Mouse (Mus musculus) brain, embryonic 18.5 days (tissue): ENCODE measurements at regions not wholly inside any gene's neighbourhood (a gene's known extent, or its start where the extent isn't known, plus 50 kb on each side); places are given as distances from the start of the nearest gene placed in this dataset.
A peak's percentile ranks its signal among the peaks of the same experiment; 100 is the strongest.

Experiments
- DNase-seq: peaks from one replicate; pipeline ENCODE4 v3.0.0-alpha.2; 2012; ENCODE audit warnings: low read depth, low spot score

DNA sequence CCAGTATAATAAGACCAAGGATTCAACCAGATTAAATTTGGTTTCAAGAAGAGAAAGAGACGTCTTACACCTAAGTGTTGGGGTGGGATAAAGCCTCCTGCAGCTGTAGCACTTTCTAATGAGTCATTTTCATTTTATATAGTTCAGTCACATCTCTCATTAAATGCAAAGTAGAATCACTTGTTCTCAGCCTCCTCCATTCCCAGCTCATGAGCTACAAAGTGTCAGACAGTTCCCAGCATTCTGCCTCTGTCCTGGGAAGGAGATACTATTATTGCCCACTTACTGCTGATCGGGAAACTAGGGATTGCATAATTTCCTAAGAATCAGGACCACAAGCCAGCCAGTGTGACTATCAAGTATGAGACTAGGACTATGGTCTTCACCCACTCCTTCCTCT lies 158.9 kb downstream of the Tph2 start:
- no peak for DNase-seq

DNA sequence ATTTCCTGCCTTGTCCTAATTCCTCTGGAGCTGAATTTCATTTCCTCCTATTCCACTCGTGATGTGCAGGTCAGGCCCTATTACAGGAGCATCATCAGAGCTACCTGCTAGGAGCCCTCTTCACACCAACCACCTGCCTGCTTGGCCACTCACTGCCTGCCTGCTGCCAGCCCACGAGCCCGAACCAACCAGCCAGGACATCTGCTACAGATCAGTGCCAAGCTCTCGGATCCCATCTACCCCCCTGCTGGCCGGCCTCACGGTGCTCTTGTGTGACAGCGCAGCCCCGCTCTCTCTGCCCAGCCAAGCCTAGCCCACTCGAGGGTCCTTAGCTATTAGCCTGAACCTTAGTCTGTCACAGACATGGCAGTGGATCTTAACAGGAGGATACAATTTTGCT lies 165.4 kb downstream of the Tph2 start:
- DNase-seq: no peak

DNA sequence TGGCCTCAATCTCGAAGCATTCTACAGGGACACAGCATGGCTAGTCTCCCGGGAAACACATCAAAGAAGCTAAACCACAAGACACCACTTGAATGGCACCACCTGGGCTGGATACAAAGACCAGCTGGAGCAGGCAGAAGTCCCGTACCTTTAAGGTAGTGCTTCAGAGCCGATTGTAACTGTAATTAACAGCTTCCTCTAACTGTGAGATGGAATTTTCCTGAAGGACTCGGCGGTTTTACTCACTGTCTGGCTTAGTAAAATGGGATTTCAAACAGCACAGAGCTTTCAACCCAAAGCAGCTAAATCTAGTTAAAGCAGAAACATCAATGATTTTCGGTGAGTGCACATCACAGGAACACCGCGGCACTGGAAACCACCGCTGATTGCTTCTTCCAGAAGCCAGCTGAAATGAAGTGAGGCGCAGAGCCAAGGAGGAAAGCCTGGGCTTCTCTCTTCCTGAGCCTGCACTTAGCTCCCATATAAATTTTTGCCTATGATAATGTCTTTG lies 171.3 kb downstream of the Tph2 start:
- peak; percentile 28 for DNase-seq

DNA sequence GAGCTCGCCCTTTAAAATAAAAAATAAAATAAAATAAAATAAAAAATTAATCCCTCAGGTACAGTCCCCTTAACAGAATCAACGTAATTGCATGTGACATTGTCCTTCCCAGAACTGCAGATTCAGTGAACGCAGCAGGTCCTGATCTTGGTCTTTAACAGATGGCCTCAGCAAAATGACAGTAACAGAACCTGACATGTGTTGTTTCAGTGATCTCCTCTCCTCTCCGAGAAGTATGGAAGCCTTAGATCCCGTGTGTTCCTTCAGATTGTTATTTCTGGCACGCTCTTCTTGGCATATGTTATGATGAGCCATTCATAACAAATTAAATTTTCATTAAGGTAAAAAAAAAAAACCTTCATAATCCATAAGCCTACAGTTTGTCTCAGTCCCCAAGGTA lies 171.9 kb downstream of the Tph2 start:
- DNase-seq: no peak

DNA sequence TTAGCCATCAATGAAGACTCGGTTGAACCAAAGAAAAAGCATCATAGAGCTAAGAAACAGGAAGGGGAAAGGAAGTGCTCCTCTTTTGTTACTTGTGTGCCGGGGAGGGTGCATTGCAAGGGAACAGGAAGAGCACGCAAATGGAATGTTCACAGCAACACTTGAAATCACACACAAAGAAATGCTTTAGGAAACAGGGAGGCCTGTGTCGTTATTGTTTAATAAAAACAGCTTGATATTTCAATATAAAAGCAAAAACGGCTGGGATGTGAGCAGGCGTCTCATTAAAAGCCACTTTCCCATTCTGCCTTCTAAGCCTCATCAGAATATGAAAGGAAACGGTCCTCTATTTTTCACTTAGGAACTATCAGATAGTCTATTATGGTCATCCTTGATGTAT lies 172.5 kb downstream of the Tph2 start:
- no peak for DNase-seq

DNA sequence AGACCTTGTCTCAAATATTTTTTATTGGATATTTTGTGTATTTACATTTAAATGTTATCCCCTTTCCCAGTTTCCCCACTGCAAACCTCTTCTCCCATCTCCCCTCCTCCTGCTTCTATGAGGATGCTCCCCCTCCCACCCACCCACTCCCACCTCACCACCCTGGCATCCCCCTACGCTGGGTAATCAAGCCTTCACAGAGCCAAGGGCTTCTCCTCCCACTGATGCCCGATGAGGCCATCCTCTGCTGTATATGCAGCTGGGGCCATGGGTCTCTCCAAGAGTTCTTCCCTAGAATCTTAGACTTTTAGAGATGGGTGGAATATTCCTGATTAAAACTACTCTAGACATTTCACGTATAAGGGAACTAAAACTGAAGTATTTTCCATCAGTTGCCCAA lies 172.9 kb downstream of the Tph2 start:
- DNase-seq: no peak

DNA sequence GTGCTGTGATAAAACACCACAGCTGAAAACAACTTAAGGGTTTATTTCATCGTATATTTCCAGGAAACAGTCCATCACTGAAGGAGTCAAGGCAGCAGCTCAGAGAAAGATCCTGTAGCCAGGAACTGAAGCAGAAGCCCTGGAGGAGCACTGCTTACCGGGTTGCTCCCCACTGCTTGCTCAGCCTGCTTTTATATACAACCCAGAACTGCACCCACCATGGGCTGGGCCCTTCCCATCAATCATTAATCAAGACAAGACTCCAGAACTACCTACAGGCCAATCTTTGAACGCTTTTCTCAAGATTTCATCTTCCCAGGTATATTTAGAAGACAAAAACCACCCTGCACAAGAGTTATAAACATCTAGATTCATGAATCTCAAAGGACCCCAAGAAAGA lies 188.4 kb downstream of the Tph2 start:
- no peak for DNase-seq

DNA sequence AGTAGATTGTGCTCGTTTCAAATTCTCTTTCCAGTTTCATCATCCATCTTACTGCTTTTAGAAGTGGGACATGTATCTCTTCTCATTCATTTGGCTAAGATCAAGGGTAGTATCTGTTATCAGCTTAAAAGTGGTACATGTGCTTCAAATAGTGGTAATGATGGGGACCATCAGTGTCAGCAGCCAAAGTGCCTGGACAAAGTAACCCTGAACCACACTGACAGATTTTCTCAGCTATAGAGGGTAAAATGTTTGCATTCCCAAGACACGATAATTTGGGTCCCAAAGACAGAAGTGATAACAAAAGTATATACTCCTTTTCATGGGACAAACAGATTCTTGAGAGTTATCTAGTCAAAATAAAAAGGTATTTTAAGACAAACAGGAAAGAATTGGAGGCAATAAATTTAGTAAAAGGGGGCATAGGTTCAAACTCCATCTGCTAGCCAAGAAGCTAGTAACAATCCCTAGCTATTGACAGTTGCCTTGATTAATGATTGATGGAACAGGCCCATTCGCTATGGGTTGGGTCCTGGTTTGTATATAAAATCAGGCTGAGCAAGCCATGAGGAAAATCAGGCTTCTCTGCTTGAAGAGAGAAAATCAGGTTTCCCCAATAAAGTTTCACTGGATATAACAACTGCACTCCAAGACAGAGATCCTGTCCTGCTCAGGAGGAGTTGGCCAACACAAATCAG lies 189.5 kb downstream of the Tph2 start:
- no peak for DNase-seq

DNA sequence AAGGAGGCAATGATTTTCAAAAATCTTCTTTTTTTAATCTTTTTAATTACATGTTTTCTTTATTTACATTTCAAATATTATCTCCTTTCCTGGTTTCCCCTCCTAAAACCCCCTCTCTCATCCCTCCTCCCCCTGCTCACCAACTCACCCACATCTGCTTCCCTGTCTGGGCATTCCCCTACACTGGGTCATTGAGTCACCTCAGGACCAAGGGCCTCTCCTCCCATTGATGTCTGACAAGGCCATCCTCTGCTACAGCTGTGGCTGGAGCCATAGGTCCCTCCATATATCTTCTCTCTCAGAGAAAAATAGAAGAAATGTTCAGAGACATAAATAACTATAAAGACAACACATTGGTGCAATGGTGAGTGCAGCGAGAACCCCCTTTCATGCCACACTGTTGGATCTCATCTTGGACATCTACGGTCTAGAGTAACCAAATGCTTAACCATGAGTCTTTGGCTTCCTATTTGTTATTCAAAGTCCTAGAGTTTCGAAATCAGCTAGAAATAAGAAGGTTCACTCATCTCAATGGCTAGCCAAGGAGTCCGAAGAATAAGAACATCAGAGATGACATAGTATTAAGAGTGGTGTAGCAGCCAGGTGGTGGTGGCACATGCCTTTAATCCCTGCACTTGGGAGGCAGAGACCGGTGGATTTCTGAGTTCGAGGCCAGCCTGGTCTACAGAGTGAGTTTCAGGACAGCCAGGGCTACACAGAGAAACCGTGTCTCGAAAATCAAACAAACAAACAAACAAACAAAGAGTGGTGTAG lies 186.5 kb upstream of the Trhde start:
- DNase-seq: no peak

DNA sequence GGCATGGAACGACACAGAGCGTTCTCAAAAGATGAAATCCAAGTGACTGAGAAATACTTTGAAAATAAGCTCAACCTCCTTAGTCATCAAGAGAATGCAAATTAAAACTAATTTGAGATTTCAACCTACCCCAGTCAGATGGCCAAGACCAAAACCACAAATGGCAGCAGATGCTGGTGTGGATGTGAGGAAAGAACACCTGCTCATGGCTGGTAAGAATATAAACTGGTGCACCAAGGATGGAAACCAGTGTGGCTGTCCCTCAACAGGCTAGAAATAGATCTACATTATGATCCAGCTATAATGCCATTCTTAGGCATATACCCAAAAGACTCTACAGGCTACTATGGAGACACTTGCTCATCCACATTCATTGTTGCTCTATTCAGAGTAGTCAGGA lies 170.3 kb upstream of the Trhde start:
- DNase-seq: no peak

DNA sequence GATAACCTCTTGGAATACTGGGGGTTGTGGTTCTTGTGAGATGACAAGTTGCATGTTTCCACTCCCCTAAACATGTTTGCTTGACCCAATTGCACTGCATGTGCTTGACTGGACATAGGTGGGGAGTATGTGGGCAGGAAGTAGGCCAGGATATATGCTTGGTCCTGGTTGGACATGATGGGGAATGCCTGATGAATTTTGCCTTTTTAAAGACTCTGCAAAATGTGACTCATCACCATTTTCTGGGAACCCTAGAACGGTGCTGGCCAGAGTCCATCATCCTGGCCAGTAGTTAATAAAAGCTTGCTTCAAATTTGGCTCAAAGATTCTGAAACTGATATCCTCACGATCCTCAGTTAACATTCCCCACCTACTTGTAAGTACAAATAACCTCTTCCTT lies 161.5 kb upstream of the Trhde start:
- no peak for DNase-seq

DNA sequence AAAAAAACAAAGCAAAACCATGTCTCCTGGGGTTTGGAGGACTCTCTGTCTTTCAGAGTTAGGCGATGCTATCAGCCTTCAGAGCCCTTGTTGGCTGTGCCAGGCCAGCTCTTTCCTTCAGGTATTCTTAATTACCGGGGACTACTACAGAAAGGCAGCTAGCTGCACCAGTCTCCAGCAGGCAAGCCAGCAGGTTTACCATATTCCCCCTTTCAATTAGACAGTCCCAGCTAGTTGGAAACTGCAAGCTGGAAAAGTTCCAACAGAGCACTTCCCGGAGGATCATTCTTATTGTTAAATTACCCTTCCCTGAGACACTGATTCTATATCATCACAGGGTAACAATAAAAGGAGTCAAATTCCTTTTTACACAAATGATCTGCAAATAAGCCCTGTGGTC lies 155.8 kb upstream of the Trhde start:
- no peak for DNase-seq

DNA sequence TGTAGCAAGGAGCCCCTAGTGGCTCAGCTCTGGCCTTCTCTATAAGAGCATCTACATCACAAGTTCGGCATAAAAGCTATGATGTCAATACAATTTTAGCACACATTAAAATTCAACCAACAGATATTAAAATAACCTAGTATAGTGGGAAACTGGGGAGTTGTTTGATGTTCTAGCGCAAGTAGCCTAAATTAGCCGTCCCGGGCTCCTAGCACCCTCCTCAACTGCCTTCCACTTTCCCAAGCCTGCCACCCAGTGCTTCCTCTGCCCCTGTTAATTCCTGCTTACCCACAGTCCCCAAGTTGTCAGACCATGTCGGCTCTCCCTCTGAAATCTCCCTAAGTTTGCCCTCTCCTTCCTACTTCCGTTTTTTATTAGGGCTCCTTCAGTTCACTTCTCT lies 154.2 kb upstream of the Trhde start:
- no peak for DNase-seq

DNA sequence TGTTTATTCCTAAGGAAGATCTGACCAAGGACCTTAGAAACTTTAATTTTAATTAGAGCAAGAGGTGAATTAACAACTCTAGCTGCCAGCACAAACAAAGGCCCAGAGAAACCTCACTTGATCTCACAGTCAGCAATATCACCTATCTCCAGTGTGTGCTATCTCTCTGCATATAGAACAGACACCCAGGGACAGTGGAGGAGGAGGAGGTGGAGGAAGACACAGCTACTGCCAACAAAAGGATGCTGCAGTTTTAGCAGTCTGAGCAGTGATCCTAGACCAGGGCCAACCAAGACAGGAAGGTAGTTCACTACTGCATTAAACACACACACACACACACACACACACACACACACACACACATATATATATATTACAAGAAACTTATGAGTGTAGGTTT lies 153.5 kb upstream of the Trhde start:
- no peak for DNase-seq

DNA sequence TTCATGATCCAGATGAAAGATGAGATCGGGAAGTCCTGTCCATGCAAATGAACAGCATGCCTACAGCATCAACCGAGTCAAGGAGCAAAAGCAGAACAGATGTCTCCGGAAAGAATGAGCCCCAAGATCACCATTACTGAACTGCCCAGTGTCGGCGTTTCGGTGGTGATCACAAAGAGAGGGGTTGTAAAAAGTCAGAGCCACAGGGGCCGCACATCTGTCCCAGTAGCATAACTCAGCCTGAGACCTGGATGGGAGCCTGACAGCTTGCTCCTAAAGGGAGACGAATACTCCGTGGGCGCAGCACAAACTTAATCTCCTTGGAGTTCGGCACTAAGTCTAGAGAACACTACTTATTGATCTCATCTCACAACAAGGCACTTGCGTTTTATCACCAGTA lies 151.3 kb upstream of the Trhde start:
- no peak for DNase-seq

DNA sequence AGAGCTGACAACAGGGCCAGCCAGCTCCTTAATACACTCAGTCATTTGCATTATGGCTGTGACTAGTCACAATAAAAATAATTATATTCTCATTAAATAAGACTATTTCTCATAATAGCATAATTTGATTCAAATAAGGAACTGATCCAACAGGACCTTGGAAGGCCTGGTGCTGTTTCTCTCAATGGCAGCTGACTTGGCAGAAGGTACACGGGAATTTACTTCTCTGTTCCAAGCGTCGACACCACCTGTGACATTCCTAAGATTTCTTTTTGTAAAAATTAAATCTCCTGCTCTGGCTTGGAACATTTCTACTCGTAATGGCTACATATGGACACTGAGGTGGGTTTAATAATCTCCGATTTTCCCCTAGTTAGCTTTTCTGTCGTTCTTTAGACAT lies 147.1 kb upstream of the Trhde start:
- no peak for DNase-seq

DNA sequence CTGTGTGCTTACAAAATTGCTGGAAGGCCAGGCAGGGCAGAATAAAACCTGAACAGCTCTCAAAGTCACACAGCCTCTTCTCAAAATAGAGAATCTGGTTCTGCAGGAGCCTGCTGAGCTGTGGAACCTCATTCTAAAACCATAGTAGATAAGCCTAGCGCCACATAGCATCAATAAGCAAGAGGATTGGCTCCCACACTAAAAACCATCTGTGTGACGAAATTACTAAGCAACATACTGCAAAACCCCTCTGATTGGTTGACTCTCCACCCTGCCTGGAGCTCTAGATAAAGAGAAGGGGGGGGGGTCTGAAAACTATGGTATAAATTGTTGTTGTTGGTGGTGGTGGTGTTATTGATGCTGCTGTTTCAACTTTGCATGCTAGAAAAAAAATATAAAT lies 122.6 kb upstream of the Trhde start:
- no peak for DNase-seq

DNA sequence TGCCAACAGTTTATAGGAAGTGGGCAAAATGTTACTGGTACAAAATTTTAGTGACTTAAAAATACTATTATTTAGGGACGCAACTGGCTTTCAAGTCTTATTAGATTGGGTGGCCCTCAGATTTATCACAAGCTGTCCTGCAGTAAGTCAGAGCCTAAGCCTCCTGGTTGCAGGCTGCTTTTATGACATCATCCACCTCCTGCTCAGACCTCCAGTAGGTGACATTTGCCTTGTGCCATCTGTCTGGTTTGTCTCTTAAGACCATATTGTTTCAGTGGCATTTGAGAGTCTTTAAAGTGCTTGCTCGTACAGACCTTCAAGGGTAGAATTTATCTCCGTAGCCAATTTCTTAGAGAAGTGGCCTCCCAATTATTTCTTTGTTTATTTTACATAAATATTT lies 111.9 kb upstream of the Trhde start:
- no peak for DNase-seq

DNA sequence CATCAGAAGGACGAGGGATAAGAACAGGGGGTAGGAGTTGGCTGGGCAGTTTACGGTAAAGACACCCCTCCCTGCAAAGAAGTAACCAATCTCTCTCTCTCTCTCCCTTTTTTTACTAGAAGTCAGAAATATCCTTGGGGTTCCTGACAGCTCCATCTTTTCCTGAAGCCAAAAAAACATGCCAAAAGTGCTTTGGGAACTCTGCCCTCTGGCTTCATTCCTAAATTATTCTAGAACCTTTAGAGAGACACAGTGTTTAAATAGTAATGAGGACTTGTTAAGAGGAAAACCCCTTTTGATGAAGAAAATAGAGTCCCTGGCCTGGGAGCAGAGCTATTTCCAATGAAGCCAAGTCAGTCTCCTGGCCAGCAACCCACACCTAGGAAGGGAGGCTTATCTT lies 89.8 kb upstream of the Trhde start:
- DNase-seq: no peak

DNA sequence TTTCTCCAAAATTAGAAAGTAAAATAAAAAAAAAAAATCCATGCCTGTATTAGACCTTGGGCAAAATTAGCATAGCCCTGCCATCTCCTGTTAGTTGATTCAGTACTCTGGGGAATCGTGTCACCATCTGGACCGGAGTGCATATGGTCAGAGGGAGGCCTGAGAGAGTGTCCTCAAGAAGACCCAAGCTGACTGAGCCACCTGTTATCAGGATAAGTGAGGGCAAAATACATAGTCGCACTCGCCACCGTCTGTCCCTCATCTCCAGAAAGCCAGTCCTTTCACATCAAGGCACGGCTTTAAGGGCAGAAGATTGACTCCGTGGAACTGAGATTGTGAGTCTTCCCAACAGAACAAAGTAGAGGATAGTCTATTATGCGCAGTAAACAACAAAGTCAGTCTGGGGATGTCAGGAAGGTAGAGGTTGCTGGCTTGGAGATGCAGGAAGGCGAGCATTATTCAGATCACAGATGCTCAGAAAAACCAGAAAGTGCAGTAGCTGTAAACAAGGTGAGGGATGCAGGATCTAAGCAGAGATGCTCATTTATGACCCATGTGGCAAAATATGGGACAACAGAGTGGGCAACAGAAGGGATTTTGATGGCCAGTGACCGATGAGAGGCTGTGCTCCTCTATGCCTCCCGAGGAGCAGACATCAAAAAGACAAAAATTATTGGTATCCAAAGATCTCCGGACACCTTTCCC lies 88.8 kb upstream of the Trhde start:
- DNase-seq: no peak

DNA sequence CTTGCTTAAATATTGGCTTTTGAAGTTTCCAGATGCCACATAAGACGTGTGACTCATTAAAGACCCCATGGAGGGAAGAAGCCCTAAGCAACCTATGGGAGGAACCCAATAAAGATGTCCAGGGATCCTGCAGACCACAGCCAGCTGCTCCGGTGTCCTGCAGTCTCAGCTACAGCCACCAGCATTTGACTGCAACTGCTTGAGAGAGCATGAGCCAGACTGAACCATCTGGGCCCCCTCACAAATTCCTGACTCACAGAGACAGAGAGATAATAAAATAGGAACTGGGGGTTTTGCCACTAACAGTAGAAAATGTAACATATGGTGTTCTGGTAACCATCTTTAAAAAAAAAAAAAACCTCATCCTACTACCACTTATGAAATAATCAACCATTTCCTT lies 69.1 kb upstream of the Trhde start:
- no peak for DNase-seq

DNA sequence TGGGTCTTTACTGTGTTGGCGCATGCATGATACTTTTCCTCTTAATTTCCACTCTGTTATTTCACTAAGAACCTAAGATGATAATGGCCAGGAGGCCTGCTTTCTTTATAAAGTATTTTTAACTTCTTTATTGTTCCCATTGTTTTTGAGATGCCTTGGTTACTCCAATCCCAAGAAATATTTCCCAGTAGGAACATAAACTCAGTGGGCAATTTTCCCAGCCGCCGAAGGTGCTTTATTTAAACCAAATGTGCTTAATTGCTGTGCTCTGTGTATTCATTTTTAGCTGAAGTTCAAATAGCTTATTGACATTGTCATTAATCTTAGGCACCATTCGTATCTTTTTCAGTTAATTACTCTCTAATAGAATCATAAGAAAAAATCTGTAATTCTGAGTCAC lies 55.1 kb upstream of the Trhde start:
- no peak for DNase-seq

DNA sequence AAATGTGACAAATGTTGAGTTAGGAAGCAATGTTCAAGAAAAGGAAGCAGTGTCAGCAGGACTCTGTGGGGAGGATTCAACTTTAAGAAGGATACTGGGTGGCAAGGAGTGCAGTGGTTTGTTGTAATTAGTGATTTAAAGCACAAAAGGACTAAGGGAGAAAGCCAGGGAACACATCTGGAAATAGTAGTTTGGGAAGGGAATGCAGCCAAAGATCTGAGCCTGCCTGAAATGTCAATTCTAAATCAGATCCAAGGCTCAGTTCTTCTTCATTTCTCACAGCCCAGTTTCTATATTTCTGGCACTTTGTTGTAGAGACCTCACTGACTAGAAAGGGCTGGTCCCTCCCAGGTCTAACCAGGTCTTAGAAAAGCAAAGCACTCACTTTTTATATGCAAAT lies 50.6 kb upstream of the Trhde start:
- no peak for DNase-seq
